Mouse (Mus musculus) olfactory bulb, adult 2 months (tissue): ENCODE measurements at regions not wholly inside any gene's neighbourhood (a gene's known extent, or its start where the extent isn't known, plus 50 kb on each side); places are given as distances from the start of the nearest gene placed in this dataset.

Experiments
- H3K27ac ChIP-seq: fragments of 200-500 bp; 2 replicates; pipeline ENCODE4 v1.5.1; 2012; ENCODE audit warnings: low read depth, low read length; ENCODE audit not compliant: insufficient read depth
- H3K4me1 ChIP-seq: fragments of 200-500 bp; 2 replicates; pipeline ENCODE4 v1.6.1; 2012; ENCODE audit warnings: low read length; ENCODE audit not compliant: control insufficient read depth, insufficient read depth
- H3K4me3 ChIP-seq: fragments of 200-500 bp; 2 replicates; pipeline ENCODE4 v1.5.1; 2012; ENCODE audit warnings: mild to moderate bottlenecking, low read depth, low read length, moderate library complexity; ENCODE audit not compliant: insufficient read depth
- CTCF ChIP-seq: fragments of 200-500 bp; IDR thresholded peaks from 2 replicates; pipeline ENCODE4 v1.5.1; 2012; ENCODE audit warnings: low read depth, mild to moderate bottlenecking, low read length, moderate library complexity; ENCODE audit not compliant: insufficient read depth
- POLR2A ChIP-seq: fragments of 200-500 bp; IDR thresholded peaks from 2 replicates; pipeline ENCODE4 v1.6.1; 2012; ENCODE audit warnings: mild to moderate bottlenecking, low read depth, low read length, moderate library complexity; ENCODE audit not compliant: insufficient read depth
- WGBS: fragments of 180-500 bp; shearing (Covaris S2); methylation state at CpG from one replicate; pipeline ENCODE4 v1.1.7; 2018; 5-methylcytosine and 5-hydroxymethylcytosine counted together

GRCm38 (mm10) chr17:84063791-84064190 lies 124.0 kb downstream of the Zfp36l2 start:
- Histone ChIP-seq H3K27ac (no peak overlapping the region), H3K4me3 (no peak overlapping the region), H3K4me1 (peaks cover 7% of the 10 kb centered on the region)
- WGBS = 52% methylated on average over 7 of the region's 7 CpGs
- no peak for TF ChIP-seq POLR2A
- TF ChIP-seq CTCF = no peak

GRCm38 (mm10) chr17:84061621-84062020 lies 126.1 kb downstream of the Zfp36l2 start:
- Histone ChIP-seq H3K4me3 (no peak overlapping the region), H3K27ac (no peak overlapping the region), H3K4me1 (peaks cover 19% of the 10 kb centered on the region)
- TF ChIP-seq CTCF = no peak
- TF ChIP-seq POLR2A = no peak
- 78% methylated on average over 6 of the region's 6 CpGs for WGBS

- 76% methylated on average over 4 of the region's 4 CpGs for WGBS
- H3K27ac ChIP-seq = peak overlapping the region; percentile 40; the same call in 1 of the 2 replicates
- TF ChIP-seq CTCF (no peak), POLR2A (no peak)
Measured at GRCm38 (mm10) chr17:84056469-84056868, 131.3 kb downstream of the Zfp36l2 start.

GRCm38 (mm10) chr17:84052437-84052836 lies 135.3 kb downstream of the Zfp36l2 start:
- no peak for TF ChIP-seq CTCF
- TF ChIP-seq POLR2A = no peak
- no peak overlapping the region for H3K4me3 ChIP-seq
- H3K27ac ChIP-seq = no peak overlapping the region
- 82% methylated on average over 8 of the region's 8 CpGs for WGBS
- H3K4me1 ChIP-seq = peaks cover 4% of the 10 kb centered on the region; the same call in 1 of the 2 replicates

More at GRCm38 (mm10) chr17:84056469-84056868, 131.3 kb downstream of the Zfp36l2 start:
- Histone ChIP-seq H3K4me3 (no peak overlapping the region), H3K4me1 (peaks cover 19% of the 10 kb centered on the region)

DNA sequence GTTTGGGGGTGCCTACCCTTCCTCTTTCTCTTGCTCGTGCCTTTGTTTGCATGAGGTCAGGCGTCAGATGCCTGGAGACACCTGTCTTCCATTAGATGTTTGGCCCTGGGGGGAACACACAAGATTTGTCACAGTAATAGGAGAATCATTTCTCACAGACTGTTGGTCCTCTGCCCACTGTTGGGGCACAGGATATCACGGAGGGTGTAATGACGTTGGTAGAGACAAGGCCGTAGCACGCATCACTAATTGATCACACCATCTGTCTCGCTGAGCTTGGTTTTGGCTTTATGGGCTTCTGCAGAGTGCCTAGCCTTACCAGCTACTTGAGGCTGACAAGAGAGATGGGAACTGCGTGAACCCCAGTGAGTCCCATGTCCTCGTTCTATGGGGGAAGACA lies 136.5 kb downstream of the Zfp36l2 start:
- WGBS = 89% methylated on average over 9 of the region's 9 CpGs
- Histone ChIP-seq H3K27ac (no peak overlapping the region), H3K4me3 (no peak overlapping the region), H3K4me1 (no peaks in the 10 kb centered on the region)
- no peak for TF ChIP-seq POLR2A
- no peak for TF ChIP-seq CTCF

GRCm38 (mm10) chr17:84048533-84048932 lies 139.2 kb downstream of the Zfp36l2 start:
- H3K4me3 ChIP-seq = no peak overlapping the region
- peaks cover 8% of the 10 kb centered on the region; the same call in 1 of the 2 replicates for H3K4me1 ChIP-seq
- no peak for TF ChIP-seq CTCF
- no peak for TF ChIP-seq POLR2A
- H3K27ac ChIP-seq = no peak overlapping the region; the same call in 1 of the 2 replicates
- 54% methylated on average over 6 of the region's 6 CpGs for WGBS

DNA sequence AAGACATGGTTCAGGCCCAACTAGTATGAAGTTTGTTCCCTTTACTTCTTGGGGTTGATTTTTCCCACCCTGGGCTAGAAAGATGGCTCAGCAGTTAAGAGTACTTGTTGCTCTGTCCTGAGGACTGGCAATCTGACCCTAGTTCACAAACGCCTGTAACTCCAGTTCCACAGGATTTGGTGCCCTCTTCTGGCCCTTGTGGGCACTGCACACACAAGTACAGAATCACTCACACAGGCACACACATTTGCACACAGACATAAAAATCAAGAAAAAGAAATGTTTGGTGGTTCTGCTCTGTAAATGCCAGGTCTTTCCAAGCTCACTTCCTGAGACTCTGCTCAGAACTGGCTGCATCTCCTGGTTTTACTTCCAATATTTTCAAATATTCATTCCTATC lies 140.2 kb downstream of the Zfp36l2 start:
- Histone ChIP-seq H3K4me1 (peaks cover 8% of the 10 kb centered on the region; the same call in 1 of the 2 replicates), H3K27ac (no peak overlapping the region), H3K4me3 (no peak overlapping the region)
- no peak for TF ChIP-seq POLR2A
- no peak for TF ChIP-seq CTCF
- WGBS = 88% methylated on average over 1 of the region's 1 CpGs

DNA sequence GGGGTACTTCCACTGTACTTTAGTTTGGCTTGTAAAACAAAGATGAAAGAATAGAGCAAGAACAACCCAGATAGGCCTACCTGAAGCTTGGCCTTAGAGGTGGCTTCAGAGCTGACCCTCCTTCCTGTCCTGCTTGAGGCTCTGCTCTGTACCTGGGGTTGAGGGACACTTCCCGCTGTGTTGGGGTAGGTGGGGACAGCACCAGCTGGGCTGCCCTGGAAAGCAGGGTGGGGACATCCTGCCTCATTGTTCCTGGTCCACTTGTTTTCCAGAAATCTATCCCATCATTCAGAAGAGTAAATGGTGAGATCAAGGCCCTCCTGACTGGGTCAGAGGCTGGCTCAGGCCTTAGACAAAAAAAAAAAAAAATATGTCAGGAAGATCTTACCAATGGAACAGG lies 141.9 kb downstream of the Zfp36l2 start:
- H3K4me1 ChIP-seq = peaks cover 8% of the 10 kb centered on the region; the same call in 1 of the 2 replicates
- WGBS = 97% methylated on average over 1 of the region's 1 CpGs
- H3K4me3 ChIP-seq = no peak overlapping the region
- no peak for TF ChIP-seq POLR2A
- no peak for TF ChIP-seq CTCF
- H3K27ac ChIP-seq = no peak overlapping the region

- no peak overlapping the region for H3K4me3 ChIP-seq
- no peak for TF ChIP-seq CTCF
- no peak for TF ChIP-seq POLR2A
- H3K27ac ChIP-seq = no peak overlapping the region
- 53% methylated on average over 5 of the region's 5 CpGs for WGBS
- H3K4me1 ChIP-seq = peaks cover 8% of the 10 kb centered on the region; the same call in 1 of the 2 replicates
Measured at GRCm38 (mm10) chr17:84044472-84044936, 143.2 kb downstream of the Zfp36l2 start.

GRCm38 (mm10) chr17:84043102-84043501 lies 144.6 kb downstream of the Zfp36l2 start:
- Histone ChIP-seq H3K4me1 (peaks cover 8% of the 10 kb centered on the region; the same call in 1 of the 2 replicates), H3K4me3 (no peak overlapping the region), H3K27ac (no peak overlapping the region)
- TF ChIP-seq CTCF (no peak), POLR2A (no peak)
- 89% methylated on average over 2 of the region's 2 CpGs for WGBS
